Mouse (Mus musculus) liver, postnatal 0 days (tissue): ENCODE data around the gene Wdtc1. TPM values are rescaled to one million over a fixed set of nuclear protein-coding genes. Genes with fewer than 3 reads are reported as not detected.

ENCODE experiments used
- ATAC-seq: fragments of 200-750 bp; cut with Nextera tagmentation; 2 replicates; pipeline ENCODE4 v1.8.0; 2017; ENCODE audit warnings: mild to moderate bottlenecking, moderate library complexity
- DNase-seq: peaks from one replicate; pipeline ENCODE4 v3.0.0-alpha.2; 2016
- H3K27ac ChIP-seq: fragments of 300-500 bp; sonication (generic); 2 replicates; pipeline ENCODE4 v1.5.1; 2014; ENCODE audit warnings: antibody characterized with exemption, moderate library complexity, mild to moderate bottlenecking, low read depth
- H3K27me3 ChIP-seq: fragments of 300-500 bp; sonication (generic); 2 replicates; pipeline ENCODE4 v1.6.1; 2014; ENCODE audit warnings: low read length, control low read depth, mixed read lengths; ENCODE audit not compliant: insufficient read depth
- H3K36me3 ChIP-seq: fragments of 300-500 bp; sonication (generic); replicated peaks from 2 replicates; pipeline ENCODE4 v1.6.1; 2014; ENCODE audit warnings: mild to moderate bottlenecking, control low read depth, low read length, moderate library complexity, mixed read lengths; ENCODE audit not compliant: insufficient read depth
- H3K4me1 ChIP-seq: fragments of 300-500 bp; sonication (generic); 2 replicates; pipeline ENCODE4 v1.6.1; 2014; ENCODE audit warnings: antibody characterized with exemption, mild to moderate bottlenecking, control low read depth; ENCODE audit not compliant: insufficient read depth
- H3K4me2 ChIP-seq: fragments of 300-500 bp; sonication (generic); 2 replicates; pipeline ENCODE4 v1.6.1; 2014; ENCODE audit warnings: low read depth, mild to moderate bottlenecking, low read length, moderate library complexity, mixed read lengths
- H3K4me3 ChIP-seq: fragments of 300-500 bp; sonication (generic); 2 replicates; pipeline ENCODE4 v1.5.1; 2014; ENCODE audit warnings: low read depth, low read length
- H3K9ac ChIP-seq: fragments of 300-500 bp; sonication (generic); replicated peaks from 2 replicates; pipeline ENCODE4 v1.6.1; 2014; ENCODE audit warnings: mild to moderate bottlenecking, moderate library complexity
- H3K9me3 ChIP-seq: fragments of 300-500 bp; sonication (generic); 2 replicates; pipeline ENCODE4 v1.6.1; 2016; ENCODE audit warnings: mild to moderate bottlenecking, control low read depth, low read length, mixed read lengths
- CTCF ChIP-seq: sonication (generic); IDR thresholded peaks from 2 replicates; pipeline ENCODE4 v1.5.1; 2016; ENCODE audit warnings: antibody characterized with exemption, low read depth
- EP300 ChIP-seq: IDR thresholded peaks from 2 replicates; pipeline ENCODE4 v1.6.1; 2016; ENCODE audit warnings: antibody characterized with exemption, low read depth, mild to moderate bottlenecking
- WGBS: fragments of 180-500 bp; shearing (Covaris S2); extraction: QIAGEN DNeasy Blood & Tissue Kit; methylation state at CpG from one replicate; pipeline ENCODE4 v1.1.7; 2014; ENCODE audit not compliant: insufficient replicate concordance; 5-methylcytosine and 5-hydroxymethylcytosine counted together
- polyA plus RNA-seq: library from polyadenylated mRNA; unstranded; fragments of >200 nt; fragmentation: Nextera tagmentation; extraction: Ambion mirVana; gene quantifications from 2 replicates; pipeline ENCODE4 v1.2.1, GENCODE M21; 2015

Gene Wdtc1
- polyA plus RNA-seq, 1 experiment from 2014 or later: 5.3 TPM

DNA sequence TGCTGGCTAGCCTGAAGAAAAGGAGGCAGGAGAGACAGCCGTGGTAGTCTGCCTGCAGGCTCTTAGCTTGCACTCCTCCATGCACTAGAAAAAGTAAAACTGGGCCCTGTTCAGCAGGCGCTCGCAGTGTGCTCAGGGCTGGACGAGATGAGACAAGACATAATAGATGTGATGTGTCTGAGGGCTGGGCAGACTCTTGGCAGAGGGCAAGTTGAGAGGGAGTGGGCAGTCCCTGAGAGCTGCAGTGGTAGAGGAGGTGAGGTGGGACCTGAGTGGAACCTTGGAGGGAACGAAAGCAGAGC lies 25.7 kb upstream of the Wdtc1 start:
- no peaks in the 10 kb centered on the region for H3K27me3 ChIP-seq

DNA sequence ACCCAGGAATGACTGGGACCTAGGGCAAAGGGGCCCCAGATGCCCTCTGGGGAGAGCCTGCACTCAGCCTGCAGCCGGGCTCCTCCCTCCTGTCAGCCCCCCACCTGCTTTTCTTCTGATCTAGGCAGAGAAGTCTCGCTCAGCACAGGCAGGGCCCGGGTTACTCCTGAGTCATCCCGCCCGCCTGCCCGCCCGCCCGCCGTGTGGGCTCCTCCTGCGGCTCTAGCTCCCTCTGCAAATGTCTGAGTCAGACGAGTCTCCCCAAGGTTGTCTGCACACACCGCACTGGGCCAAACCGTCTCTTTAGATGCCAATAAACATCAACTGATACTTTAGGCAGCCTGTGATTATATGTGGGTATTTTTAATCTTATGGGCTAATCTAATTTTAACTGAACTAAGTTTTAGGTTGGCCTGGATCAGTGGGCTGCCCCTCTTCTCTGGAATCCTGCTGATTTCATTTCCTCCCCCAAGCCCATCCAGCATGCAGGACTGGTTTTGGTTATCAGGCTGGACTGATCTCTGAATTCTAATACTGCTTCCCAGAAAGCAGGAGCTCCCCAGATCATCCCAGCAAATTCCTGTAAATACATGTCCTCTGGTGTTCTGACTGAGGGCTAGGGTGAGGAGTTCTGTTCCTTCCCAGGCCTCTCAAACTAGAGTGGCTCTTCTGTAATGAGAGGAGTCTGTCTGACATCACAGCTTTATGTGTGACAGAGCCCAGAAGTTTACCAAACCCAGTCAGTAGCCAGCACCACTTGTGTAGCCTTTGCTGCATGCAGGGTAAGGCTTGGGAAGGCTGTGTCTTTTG lies 25.2 kb upstream of the Wdtc1 start:
- no peak overlapping the region for H3K4me3 ChIP-seq
- 21% methylated on average over 13 of the region's 13 CpGs for WGBS
- H3K4me1 ChIP-seq: peaks cover 48% of the 10 kb centered on the region
- H3K36me3 ChIP-seq: peaks cover 8% of the 10 kb centered on the region; the same call in 1 of the 2 replicates
- H3K27me3 ChIP-seq: no peaks in the 10 kb centered on the region
- H3K27ac ChIP-seq: peak overlapping the region; percentile 52
- no peaks in the 10 kb centered on the region for H3K9me3 ChIP-seq
- H3K4me2 ChIP-seq: peak overlapping the region; percentile 33; the same call in 1 of the 2 replicates
- peak overlapping the region; percentile 53 for H3K9ac ChIP-seq
- DNase-seq (peak; percentile 71), ATAC-seq (peak; percentile 74)
- TF ChIP-seq CTCF: no peak
- TF ChIP-seq EP300: no peak

More for the DNA sequence above, 25.7 kb upstream of the Wdtc1 start:
- peaks cover 8% of the 10 kb centered on the region; the same call in 1 of the 2 replicates for H3K36me3 ChIP-seq
- no peak overlapping the region for H3K4me3 ChIP-seq
- TF ChIP-seq EP300: no peak
- TF ChIP-seq CTCF: no peak
- peak overlapping the region; percentile 52; the same call in 1 of the 2 replicates for H3K27ac ChIP-seq
- ATAC-seq: no peak
- WGBS: 69% methylated on average over 5 of the region's 5 CpGs
- H3K9me3 ChIP-seq: no peaks in the 10 kb centered on the region
- H3K4me1 ChIP-seq: peaks cover 43% of the 10 kb centered on the region
- no peak overlapping the region for H3K4me2 ChIP-seq
- H3K9ac ChIP-seq: no peak overlapping the region; the same call in 1 of the 2 replicates
- no peak for DNase-seq

DNA sequence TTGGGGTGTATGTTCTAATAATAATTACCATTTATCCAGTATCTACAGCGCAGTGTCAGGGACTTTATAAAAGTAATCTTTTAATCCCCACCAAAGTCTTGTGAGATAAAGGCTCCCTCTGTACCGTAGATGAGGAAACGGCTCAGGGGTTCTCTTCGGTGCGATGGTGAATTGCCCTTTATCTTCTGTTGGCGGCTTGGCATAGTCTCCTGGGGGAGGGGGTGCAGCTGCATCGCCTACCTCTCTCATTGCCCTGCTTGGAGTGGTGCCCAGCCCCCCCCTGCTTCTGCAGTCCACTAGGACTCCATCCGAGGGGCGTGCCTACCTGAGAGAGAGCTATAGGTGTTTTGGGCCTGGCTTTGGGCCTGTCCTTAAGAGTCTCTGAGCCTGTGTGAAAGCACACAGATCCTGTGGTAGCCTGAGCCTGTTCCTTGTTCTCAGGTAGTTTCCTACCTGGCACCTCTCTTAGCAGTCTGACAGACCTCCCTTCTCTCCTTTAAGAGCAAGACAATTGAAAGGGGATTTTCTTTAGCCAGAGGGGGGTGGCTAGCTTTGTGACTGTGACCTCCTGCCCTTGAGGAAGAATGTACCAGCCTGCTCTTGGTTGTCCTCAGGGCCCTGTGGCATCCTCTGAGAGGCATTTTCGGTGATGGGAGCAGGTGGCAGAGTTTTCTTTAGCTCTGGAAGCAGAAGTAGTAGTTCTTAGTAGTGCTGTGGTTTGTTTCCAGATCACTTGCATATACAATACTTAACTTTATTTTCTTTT lies 22.7 kb upstream of the Wdtc1 start:
- DNase-seq (peak; percentile 24), ATAC-seq (no peak)
- H3K9me3 ChIP-seq: no peaks in the 10 kb centered on the region
- H3K36me3 ChIP-seq: peaks cover 8% of the 10 kb centered on the region; the same call in 1 of the 2 replicates
- no peaks in the 10 kb centered on the region for H3K27me3 ChIP-seq
- H3K9ac ChIP-seq: no peak overlapping the region
- TF ChIP-seq CTCF: no peak
- peak; percentile 65 for TF ChIP-seq EP300
- H3K4me2 ChIP-seq: no peak overlapping the region
- H3K27ac ChIP-seq: 0 out of 2 replicates have a peak overlapping the region, but pooled peaks have one; percentile 6
- H3K4me1 ChIP-seq: peaks cover 68% of the 10 kb centered on the region
- no peak overlapping the region for H3K4me3 ChIP-seq
- WGBS: 53% methylated on average over 10 of the region's 10 CpGs

DNA sequence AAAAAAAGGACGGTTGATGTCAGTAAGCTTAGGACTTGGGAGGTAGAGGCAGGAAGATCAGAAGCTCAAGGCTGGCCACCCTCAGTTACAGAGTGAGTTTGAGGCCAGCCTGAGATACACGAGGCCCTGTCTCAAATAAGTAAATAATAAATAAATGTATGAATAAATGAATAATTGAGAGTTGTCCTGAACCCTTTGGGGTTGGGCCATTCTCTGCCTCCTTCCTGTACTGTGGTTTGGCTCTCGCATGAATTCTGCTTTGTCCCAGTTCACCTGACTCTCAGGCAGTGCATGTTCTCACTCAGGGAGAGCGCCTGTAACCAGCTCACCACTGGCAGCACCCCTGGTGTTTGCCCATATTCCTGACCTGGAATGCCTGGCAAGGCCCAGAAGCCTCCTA lies 20.7 kb upstream of the Wdtc1 start:
- Histone ChIP-seq H3K27ac (no peak overlapping the region), H3K36me3 (peaks cover 8% of the 10 kb centered on the region; the same call in 1 of the 2 replicates), H3K9ac (no peak overlapping the region), H3K27me3 (no peaks in the 10 kb centered on the region), H3K4me3 (no peak overlapping the region), H3K9me3 (no peaks in the 10 kb centered on the region), H3K4me2 (0 out of 2 replicates have a peak overlapping the region, but pooled peaks have one; percentile 93), H3K4me1 (peaks cover 60% of the 10 kb centered on the region)
- DNase-seq (no peak), ATAC-seq (no peak)
- no peak for TF ChIP-seq EP300
- TF ChIP-seq CTCF: no peak
- 61% methylated on average over 4 of the region's 4 CpGs for WGBS

DNA sequence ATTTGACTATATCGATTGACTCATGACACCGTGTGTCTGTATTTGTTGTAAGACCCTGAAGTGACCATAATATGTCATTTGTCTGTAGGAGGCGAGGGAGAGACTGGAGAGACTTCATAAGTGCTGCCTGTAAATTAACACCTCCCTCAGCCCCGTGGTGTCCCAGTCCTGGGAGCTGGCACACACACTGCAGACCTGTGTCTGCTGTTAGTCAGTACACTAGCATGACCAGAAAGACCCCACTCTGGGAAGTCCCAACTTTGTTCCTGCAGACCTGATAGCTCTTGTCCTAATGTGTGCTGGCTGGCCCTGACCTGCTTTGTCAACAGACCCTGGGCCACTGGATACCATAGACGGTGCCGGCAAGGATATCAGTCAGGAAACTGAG lies 19.0 kb upstream of the Wdtc1 start:
- peaks cover 45% of the 10 kb centered on the region for H3K4me1 ChIP-seq
- no peaks in the 10 kb centered on the region for H3K9me3 ChIP-seq
- H3K27me3 ChIP-seq: no peaks in the 10 kb centered on the region
- 47% methylated on average over 6 of the region's 6 CpGs for WGBS
- TF ChIP-seq CTCF: no peak
- TF ChIP-seq EP300: no peak
- H3K4me3 ChIP-seq: peak overlapping the region; percentile 89
- peak overlapping the region; percentile 36; the same call in 1 of the 2 replicates for H3K9ac ChIP-seq
- no peak for ATAC-seq
- no peak overlapping the region for H3K27ac ChIP-seq
- peak overlapping the region; percentile 93 for H3K4me2 ChIP-seq
- H3K36me3 ChIP-seq: peaks cover 8% of the 10 kb centered on the region; the same call in 1 of the 2 replicates
- no peak for DNase-seq
